Mouse (Mus musculus) cerebellum, adult 11-12 months (tissue): ENCODE results near the gene Cd47.

Source experiments
- DNase-seq: peaks from one replicate; pipeline ENCODE4 v3.0.0; 2022

The Cd47 gene

GRCm38 (mm10) chr16:49915532-49916476 is 115.5 kb downstream of the Cd47 start:
- DNase-seq = no peak

- DNase-seq = peak; percentile 62
These were observed 119.9 kb downstream of the Cd47 start for GRCm38 (mm10) chr16:49920191-49920590.

- DNase-seq = no peak
These were observed 121.3 kb downstream of the Cd47 start for GRCm38 (mm10) chr16:49921677-49922076.

- no peak for DNase-seq
These were observed 121.8 kb downstream of the Cd47 start for GRCm38 (mm10) chr16:49922098-49922497.

GRCm38 (mm10) chr16:49923720-49924119 is 123.4 kb downstream of the Cd47 start:
- no peak for DNase-seq

GRCm38 (mm10) chr16:49924941-49925340 is 124.6 kb downstream of the Cd47 start:
- DNase-seq = no peak

- DNase-seq = no peak
These were observed 132.9 kb downstream of the Cd47 start for GRCm38 (mm10) chr16:49933274-49933673.

- no peak for DNase-seq
These were observed 135.7 kb downstream of the Cd47 start for GRCm38 (mm10) chr16:49936008-49936443.

- no peak for DNase-seq
These were observed 136.5 kb downstream of the Cd47 start for GRCm38 (mm10) chr16:49936793-49937192.

- no peak for DNase-seq
These were observed 137.2 kb downstream of the Cd47 start for GRCm38 (mm10) chr16:49937218-49938165.

- no peak for DNase-seq
These were observed 138.4 kb downstream of the Cd47 start for GRCm38 (mm10) chr16:49938483-49939301.

GRCm38 (mm10) chr16:49939376-49939775 is 139.0 kb downstream of the Cd47 start:
- no peak for DNase-seq

- no peak for DNase-seq
These were observed 140.1 kb downstream of the Cd47 start for GRCm38 (mm10) chr16:49940473-49940872.

- no peak for DNase-seq
These were observed 140.7 kb downstream of the Cd47 start for GRCm38 (mm10) chr16:49941031-49941430.

- DNase-seq = no peak
These were observed 143.4 kb downstream of the Cd47 start for GRCm38 (mm10) chr16:49943726-49944125.

- DNase-seq = no peak
These were observed 144.8 kb downstream of the Cd47 start for GRCm38 (mm10) chr16:49945084-49945483.

GRCm38 (mm10) chr16:49947049-49947448 is 146.7 kb downstream of the Cd47 start:
- no peak for DNase-seq

- DNase-seq = no peak
These were observed 147.3 kb downstream of the Cd47 start for GRCm38 (mm10) chr16:49947610-49948009.

GRCm38 (mm10) chr16:49948287-49948686 is 148.0 kb downstream of the Cd47 start:
- no peak for DNase-seq

GRCm38 (mm10) chr16:49949261-49949660 is 148.9 kb downstream of the Cd47 start:
- DNase-seq = no peak

GRCm38 (mm10) chr16:49950340-49950739 is 150.0 kb downstream of the Cd47 start:
- no peak for DNase-seq

GRCm38 (mm10) chr16:49951288-49951691 is 151.0 kb downstream of the Cd47 start:
- no peak for DNase-seq
